Mouse (Mus musculus): ENCODE data around the gene Nedd8. TPM values are rescaled to one million over a fixed set of nuclear protein-coding genes. Genes with fewer than 3 reads are reported as not detected.

The Nedd8 gene
- 46.6 TPM for polyA plus RNA-seq (2014; fragmentation: Illumina TruSeq; extraction: RNeasy Lipid Tissue Mini Kit (QIAGEN cat#74804))

GRCm38 (mm10) chr14:55671833-55672740, at the start of gene Nedd8, which contains the start of gene Gmpr2:
Gene Nedd8 (minus strand): TSS chr14:55672124.
Gene Gmpr2 (plus strand): TSS chr14:55671941.

GRCm38 (mm10) chr14:55713729-55714122, 41.8 kb upstream of the Nedd8 start, which contains the start of gene Tgm1:
Gene Tgm1 (minus strand): TSS chr14:55713926.

GRCm38 (mm10) chr14:55681160-55682117, 9.5 kb upstream of the Nedd8 start, which contains the start of gene Tinf2:
Gene Tinf2 (minus strand): TSS chr14:55681820.

GRCm38 (mm10) chr14:55659960-55660573, 11.9 kb downstream of the Nedd8 start, which contains the start of gene Mdp1:
Gene Mdp1 (minus strand): TSS chr14:55660508.

GRCm38 (mm10) chr14:55649884-55650283, 22.0 kb downstream of the Nedd8 start, which contains the start of gene Tssk4:
Gene Tssk4 (plus strand): TSS chr14:55650184.

GRCm38 (mm10) chr14:55643060-55643907, 28.6 kb downstream of the Nedd8 start, which contains the start of gene Tm9sf1:
Gene Tm9sf1 (minus strand): TSS chr14:55643806.

GRCm38 (mm10) chr14:55637795-55638194, 34.1 kb downstream of the Nedd8 start, which contains the start of gene Gm49378:
Gene Gm49378 (minus strand): TSS chr14:55637895.

GRCm38 (mm10) chr14:55635523-55636007, 36.4 kb downstream of the Nedd8 start, which contains the start of gene Ipo4:
Gene Ipo4 (minus strand): TSS chr14:55635957.

GRCm38 (mm10) chr14:55617822-55618221, 54.1 kb downstream of the Nedd8 start, which contains the start of gene Rec8:
Gene Rec8 (plus strand): TSS chr14:55618037.

Other genes with a start within 250 kb of the Nedd8 start
- gene Dhrs4, start 193.4 kb downstream of the Nedd8 start, polyA plus RNA-seq (2014; fragmentation: Illumina TruSeq; extraction: RNeasy Lipid Tissue Mini Kit (QIAGEN cat#74804)) = 25.6 TPM
- gene Carmil3, start 181.5 kb downstream of the Nedd8 start, polyA plus RNA-seq (2014; fragmentation: Illumina TruSeq; extraction: RNeasy Lipid Tissue Mini Kit (QIAGEN cat#74804)) = 0.17 TPM
- gene Cpne6, start 161.7 kb downstream of the Nedd8 start, polyA plus RNA-seq (2014; fragmentation: Illumina TruSeq; extraction: RNeasy Lipid Tissue Mini Kit (QIAGEN cat#74804)) = not detected
- not detected for gene Nrl, start 147.1 kb downstream of the Nedd8 start, polyA plus RNA-seq (2014; fragmentation: Illumina TruSeq; extraction: RNeasy Lipid Tissue Mini Kit (QIAGEN cat#74804))
- gene Pck2, start 131.9 kb downstream of the Nedd8 start, polyA plus RNA-seq (2014; fragmentation: Illumina TruSeq; extraction: RNeasy Lipid Tissue Mini Kit (QIAGEN cat#74804)) = 10.0 TPM
- 8.8 TPM for gene Dcaf11, start 112.1 kb downstream of the Nedd8 start, polyA plus RNA-seq (2014; fragmentation: Illumina TruSeq; extraction: RNeasy Lipid Tissue Mini Kit (QIAGEN cat#74804))
- gene A730061H03Rik, start 111.7 kb downstream of the Nedd8 start, polyA plus RNA-seq (2014; fragmentation: Illumina TruSeq; extraction: RNeasy Lipid Tissue Mini Kit (QIAGEN cat#74804)) = not detected
- not detected for gene Fitm1, start 96.5 kb downstream of the Nedd8 start, polyA plus RNA-seq (2014; fragmentation: Illumina TruSeq; extraction: RNeasy Lipid Tissue Mini Kit (QIAGEN cat#74804))
- 115 TPM for gene Psme1, start 94.0 kb downstream of the Nedd8 start, polyA plus RNA-seq (2014; fragmentation: Illumina TruSeq; extraction: RNeasy Lipid Tissue Mini Kit (QIAGEN cat#74804))
- gene Emc9, start 86.8 kb downstream of the Nedd8 start, polyA plus RNA-seq (2014; fragmentation: Illumina TruSeq; extraction: RNeasy Lipid Tissue Mini Kit (QIAGEN cat#74804)) = 2.7 TPM
- gene Psme2, start 81.0 kb downstream of the Nedd8 start, polyA plus RNA-seq (2014; fragmentation: Illumina TruSeq; extraction: RNeasy Lipid Tissue Mini Kit (QIAGEN cat#74804)) = 87.7 TPM
- gene Rnf31, start 80.4 kb downstream of the Nedd8 start, polyA plus RNA-seq (2014; fragmentation: Illumina TruSeq; extraction: RNeasy Lipid Tissue Mini Kit (QIAGEN cat#74804)) = 2.5 TPM
- gene Irf9, start 68.6 kb downstream of the Nedd8 start, polyA plus RNA-seq (2014; fragmentation: Illumina TruSeq; extraction: RNeasy Lipid Tissue Mini Kit (QIAGEN cat#74804)) = 37.8 TPM
- gene Rec8, start 54.1 kb downstream of the Nedd8 start, polyA plus RNA-seq (2014; fragmentation: Illumina TruSeq; extraction: RNeasy Lipid Tissue Mini Kit (QIAGEN cat#74804)) = 0.77 TPM
- gene Ipo4, start 36.2 kb downstream of the Nedd8 start, polyA plus RNA-seq (2014; fragmentation: Illumina TruSeq; extraction: RNeasy Lipid Tissue Mini Kit (QIAGEN cat#74804)) = 11.5 TPM
- 0.60 TPM for gene Gm49378, start 34.2 kb downstream of the Nedd8 start, polyA plus RNA-seq (2014; fragmentation: Illumina TruSeq; extraction: RNeasy Lipid Tissue Mini Kit (QIAGEN cat#74804))
- 44.3 TPM for gene Tm9sf1, start 28.3 kb downstream of the Nedd8 start, polyA plus RNA-seq (2014; fragmentation: Illumina TruSeq; extraction: RNeasy Lipid Tissue Mini Kit (QIAGEN cat#74804))
- not detected for gene Tssk4, start 21.9 kb downstream of the Nedd8 start, polyA plus RNA-seq (2014; fragmentation: Illumina TruSeq; extraction: RNeasy Lipid Tissue Mini Kit (QIAGEN cat#74804))
- gene Mdp1, start 11.6 kb downstream of the Nedd8 start, polyA plus RNA-seq (2014; fragmentation: Illumina TruSeq; extraction: RNeasy Lipid Tissue Mini Kit (QIAGEN cat#74804)) = 13.6 TPM
- 28.1 TPM for gene Gmpr2, start 183 bp downstream of the Nedd8 start, polyA plus RNA-seq (2014; fragmentation: Illumina TruSeq; extraction: RNeasy Lipid Tissue Mini Kit (QIAGEN cat#74804))
- gene Tinf2, start 9.7 kb upstream of the Nedd8 start, polyA plus RNA-seq (2014; fragmentation: Illumina TruSeq; extraction: RNeasy Lipid Tissue Mini Kit (QIAGEN cat#74804)) = 11.2 TPM
- not detected for gene Tgm1, start 41.8 kb upstream of the Nedd8 start, polyA plus RNA-seq (2014; fragmentation: Illumina TruSeq; extraction: RNeasy Lipid Tissue Mini Kit (QIAGEN cat#74804))
- gene Rabggta, start 50.1 kb upstream of the Nedd8 start, polyA plus RNA-seq (2014; fragmentation: Illumina TruSeq; extraction: RNeasy Lipid Tissue Mini Kit (QIAGEN cat#74804)) = 0.40 TPM
- gene Dhrs1, start 73.6 kb upstream of the Nedd8 start, polyA plus RNA-seq (2014; fragmentation: Illumina TruSeq; extraction: RNeasy Lipid Tissue Mini Kit (QIAGEN cat#74804)) = 8.2 TPM
- gene Nop9, start 73.6 kb upstream of the Nedd8 start, polyA plus RNA-seq (2014; fragmentation: Illumina TruSeq; extraction: RNeasy Lipid Tissue Mini Kit (QIAGEN cat#74804)) = 6.1 TPM
- gene Cideb, start 86.3 kb upstream of the Nedd8 start, polyA plus RNA-seq (2014; fragmentation: Illumina TruSeq; extraction: RNeasy Lipid Tissue Mini Kit (QIAGEN cat#74804)) = not detected
- gene Ltb4r2, start 89.3 kb upstream of the Nedd8 start, polyA plus RNA-seq (2014; fragmentation: Illumina TruSeq; extraction: RNeasy Lipid Tissue Mini Kit (QIAGEN cat#74804)) = not detected
- not detected for gene Ltb4r1, start 93.8 kb upstream of the Nedd8 start, polyA plus RNA-seq (2014; fragmentation: Illumina TruSeq; extraction: RNeasy Lipid Tissue Mini Kit (QIAGEN cat#74804))
- not detected for gene Adcy4, start 112.0 kb upstream of the Nedd8 start, polyA plus RNA-seq (2014; fragmentation: Illumina TruSeq; extraction: RNeasy Lipid Tissue Mini Kit (QIAGEN cat#74804))
- not detected for gene Ripk3, start 116.7 kb upstream of the Nedd8 start, polyA plus RNA-seq (2014; fragmentation: Illumina TruSeq; extraction: RNeasy Lipid Tissue Mini Kit (QIAGEN cat#74804))
- 3.0 TPM for gene Nfatc4, start 151.0 kb upstream of the Nedd8 start, polyA plus RNA-seq (2014; fragmentation: Illumina TruSeq; extraction: RNeasy Lipid Tissue Mini Kit (QIAGEN cat#74804))
- gene Nynrin, start 181.9 kb upstream of the Nedd8 start, polyA plus RNA-seq (2014; fragmentation: Illumina TruSeq; extraction: RNeasy Lipid Tissue Mini Kit (QIAGEN cat#74804)) = 1.1 TPM
- 0.14 TPM for gene Cbln3, start 212.3 kb upstream of the Nedd8 start, polyA plus RNA-seq (2014; fragmentation: Illumina TruSeq; extraction: RNeasy Lipid Tissue Mini Kit (QIAGEN cat#74804))
- gene Khnyn, start 212.8 kb upstream of the Nedd8 start, polyA plus RNA-seq (2014; fragmentation: Illumina TruSeq; extraction: RNeasy Lipid Tissue Mini Kit (QIAGEN cat#74804)) = 13.0 TPM
- gene Sdr39u1, start 228.2 kb upstream of the Nedd8 start, polyA plus RNA-seq (2014; fragmentation: Illumina TruSeq; extraction: RNeasy Lipid Tissue Mini Kit (QIAGEN cat#74804)) = 8.0 TPM

Measured in ovary, adult 10 weeks (tissue).